ENCODE assay signal across 33 mouse cellular contexts in genomic region chr11:83616586-83616985, GRCm38 (mm10). TPM values are rescaled to one million over a fixed set of nuclear protein-coding genes. Genes with fewer than 3 reads are reported as not detected.
DNase-seq lines count a peak whose midpoint lies in the region; ATAC-seq and TF ChIP-seq lines count a peak whose summit lies in the region.
"Had no signal": no experiment of that assay in that cellular context is flagged by ENCODE, and none has a peak within 500 bp of the region (broad histone marks: within the 10 kb centered on the region; RNA-seq: fewer than 3 reads in every experiment).

No protein-coding gene starts in this region.

- peak; percentile 45 for DNase-seq in layer of hippocampus, adult 9-11 months
- no peak for DNase-seq in layer of hippocampus, postnatal 10 days (ENCODE audit: low spot score in 2 of 2)
- peak; percentile 15 for DNase-seq in MEL (ENCODE audit: low read depth, low spot score)
- no peak for DNase-seq in midbrain, embryonic 10.5 days (ENCODE audit: low spot score)
- DNase-seq in embryo, embryonic 10 days (ENCODE audit: low spot score) = no peak
- no peak for DNase-seq in adrenal gland, postnatal 36 days
- DNase-seq: adrenal gland, postnatal 14 days; cerebellum, adult 11-12 months; cerebellum, postnatal 10 days; embryo, embryonic 11 days; kidney, postnatal 36 days; left cerebral cortex, postnatal 4 days; lung, postnatal 10 days; right cerebral cortex, postnatal 14 days had no signal

- TF ChIP-seq CTCF in MEL (IDR thresholded peaks at IDR 0.05 in 2 of 3, conservative IDR thresholded peaks at IDR 0.05 in 1 of 3; ENCODE audit: control insufficient read depth in 1 of 3, insufficient read depth in 1 of 3, low read depth in 2 of 3, low read length in 3 of 3, poor library complexity in 1 of 3, severe bottlenecking in 1 of 3) = no peak

- H3K36me3 ChIP-seq in MEL (ENCODE audit: control insufficient read depth in 1 of 2, insufficient read depth in 2 of 2, low read length in 2 of 2) = no peaks in the 10 kb centered on the region
- H3K36me3 ChIP-seq in midbrain, embryonic 10.5 days = no peaks in the 10 kb centered on the region
- H3K36me3 ChIP-seq: heart, embryonic 10.5 days; hindbrain, embryonic 15.5 days; kidney, embryonic 15.5 days; limb, embryonic 15.5 days; liver, embryonic 15.5 days; midbrain, embryonic 12.5 days had no signal

- ATAC-seq in common myeloid progenitor, adult 5-6 weeks (replicated peaks; ENCODE audit: low read depth, poor library complexity, severe bottlenecking) = 0 out of 2 replicates have a peak, but pooled peaks have one; percentile 50
- peak; percentile 72; the same call in 1 of the 2 replicates for ATAC-seq in monocyte, adult 5-6 weeks (replicated peaks; ENCODE audit: insufficient number of reproducible peaks, low FRiP score, low TSS enrichment, poor library complexity, severe bottlenecking)
- ATAC-seq: forebrain, embryonic 13.5 days; intestine, embryonic 16.5 days had no signal

- no peak for TF ChIP-seq POLR2A in MEL (IDR thresholded peaks at IDR 0.05; ENCODE audit: control insufficient read depth in 1 of 2, insufficient read depth in 1 of 2, low read depth in 1 of 2, low read length in 2 of 2, poor library complexity in 1 of 2)

- H3K4me3 ChIP-seq in MEL (ENCODE audit: control insufficient read depth in 1 of 2, insufficient read depth in 1 of 2, low read depth in 2 of 2, low read length in 2 of 2) = no peak overlapping the region
- no peak overlapping the region for H3K4me3 ChIP-seq in midbrain, embryonic 10.5 days
- H3K4me3 ChIP-seq: forebrain, embryonic 13.5 days; heart, embryonic 10.5 days; hindbrain, embryonic 15.5 days; kidney, embryonic 15.5 days; limb, embryonic 15.5 days; liver, embryonic 15.5 days; midbrain, embryonic 12.5 days had no signal

- no peaks in the 10 kb centered on the region for H3K79me2 ChIP-seq in MEL (ENCODE audit: control insufficient read depth, insufficient read depth, low read length, poor library complexity)

- H3K9me3 ChIP-seq in MEL (replicated peaks; ENCODE audit: insufficient read depth, low read length) = no peaks in the 10 kb centered on the region
- no peaks in the 10 kb centered on the region for H3K9me3 ChIP-seq in midbrain, embryonic 10.5 days (replicated peaks)
- H3K9me3 ChIP-seq: forebrain, embryonic 13.5 days; heart, embryonic 10.5 days; hindbrain, embryonic 15.5 days; kidney, embryonic 15.5 days; limb, embryonic 15.5 days; liver, embryonic 15.5 days; midbrain, embryonic 12.5 days had no signal

- WGBS in midbrain, embryonic 10.5 days = 92% methylated on average over 1 of the region's 1 CpGs

- H3K9ac ChIP-seq in MEL (ENCODE audit: control insufficient read depth, low read depth, low read length, poor library complexity, severe bottlenecking) = no peak overlapping the region
- H3K9ac ChIP-seq: forebrain, embryonic 13.5 days; hindbrain, embryonic 15.5 days; kidney, embryonic 15.5 days; limb, embryonic 15.5 days; liver, embryonic 15.5 days; midbrain, embryonic 12.5 days had no signal

- H3K27ac ChIP-seq in MEL (ENCODE audit: control insufficient read depth, low read depth, low read length) = no peak overlapping the region
- H3K27ac ChIP-seq in midbrain, embryonic 10.5 days (replicated peaks) = no peak overlapping the region
- H3K27ac ChIP-seq: forebrain, embryonic 13.5 days; heart, embryonic 10.5 days; hindbrain, embryonic 15.5 days; kidney, embryonic 15.5 days; limb, embryonic 15.5 days; liver, embryonic 15.5 days; midbrain, embryonic 12.5 days had no signal

- no peak for TF ChIP-seq RAD21 in MEL (IDR thresholded peaks at IDR 0.05; ENCODE audit: low read depth, low read length)

- TF ChIP-seq EP300 in MEL (IDR thresholded peaks at IDR 0.05; ENCODE audit: low read depth in 1 of 2, low read length in 2 of 2) = no peak

- peaks cover 10 to 28% of the 10 kb centered on the region in 2 experiments for H3K27me3 ChIP-seq in MEL (ENCODE audit: control insufficient read depth in 1 of 2, insufficient read depth in 2 of 2, low read length in 2 of 2)
- H3K27me3 ChIP-seq in midbrain, embryonic 10.5 days (ENCODE audit: low read depth, poor library complexity, severe bottlenecking) = no peaks in the 10 kb centered on the region
- H3K27me3 ChIP-seq: forebrain, embryonic 13.5 days; hindbrain, embryonic 15.5 days; kidney, embryonic 15.5 days; limb, embryonic 15.5 days; liver, embryonic 15.5 days; midbrain, embryonic 12.5 days had no signal

- no peaks in the 10 kb centered on the region for H3K4me1 ChIP-seq in MEL (ENCODE audit: control insufficient read depth in 1 of 2, insufficient read depth in 2 of 2, low read length in 2 of 2)
- H3K4me1 ChIP-seq in midbrain, embryonic 10.5 days = peaks cover 4% of the 10 kb centered on the region; the same call in 1 of the 2 replicates
- H3K4me1 ChIP-seq: forebrain, embryonic 13.5 days; heart, embryonic 10.5 days; hindbrain, embryonic 15.5 days; kidney, embryonic 15.5 days; limb, embryonic 15.5 days; liver, embryonic 15.5 days; midbrain, embryonic 12.5 days had no signal

TF ChIP-seq in MEL, 35 proteins besides CTCF, POLR2A, EP300 and RAD21 (continues in another document):
- TF ChIP-seq MAZ (IDR thresholded peaks at IDR 0.05; ENCODE audit: low read depth, low read length) = no peak
- no peak for TF ChIP-seq NRF1 (IDR thresholded peaks at IDR 0.05; ENCODE audit: insufficient read depth, low read depth, low read length, poor library complexity, severe bottlenecking)
- no peak for TF ChIP-seq ETS1 (IDR thresholded peaks at IDR 0.05; ENCODE audit: low read depth, low read length)
- no peak for TF ChIP-seq UBTF (IDR thresholded peaks at IDR 0.05; ENCODE audit: borderline replicate concordance, insufficient read depth, low read depth, low read length)
- no peak for TF ChIP-seq USF2 (IDR thresholded peaks at IDR 0.05; ENCODE audit: borderline replicate concordance in 1 of 2, insufficient read depth in 1 of 2, low read depth in 1 of 2, low read length in 2 of 2)
- no peak for TF ChIP-seq MAFK (IDR thresholded peaks at IDR 0.05; ENCODE audit: borderline replicate concordance, low read depth, low read length)
- no peak for TF ChIP-seq MYC (IDR thresholded peaks at IDR 0.05; ENCODE audit: low read depth, low read length)
- TF ChIP-seq JUND (IDR thresholded peaks at IDR 0.05; ENCODE audit: low read depth, low read length) = no peak
- TF ChIP-seq NELFE (IDR thresholded peaks at IDR 0.05; ENCODE audit: low read depth, low read length) = no peak
- no peak for TF ChIP-seq GATA1 (IDR thresholded peaks at IDR 0.05; ENCODE audit: low read depth, low read length)
- TF ChIP-seq ZNF384 (IDR thresholded peaks at IDR 0.05; ENCODE audit: low read depth, low read length) = no peak
- no peak for TF ChIP-seq MEF2A (IDR thresholded peaks at IDR 0.05; ENCODE audit: extremely low read depth, insufficient replicate concordance, low read depth, low read length, poor library complexity, severe bottlenecking)
- TF ChIP-seq GABPA (IDR thresholded peaks at IDR 0.05; ENCODE audit: low read depth, low read length) = no peak
- no peak for TF ChIP-seq CHD2 (IDR thresholded peaks at IDR 0.05; ENCODE audit: low read length)

RNA-seq across cellular contexts. Expression of gene Ccl6, which starts 23.7 kb away (rescaled TPM):
- total RNA-seq in layer of hippocampus, postnatal 10 days (2021) = 1 to 10 TPM; 1.1 to 1.7 TPM
- total RNA-seq in MEL (2012; rRNA removed) = not detected in 2 replicates
- not detected for polyA plus RNA-seq in MEL (2012; ENCODE audit: insufficient read depth in 1 of 2, insufficient read length in 2 of 2, low read depth in 1 of 2, low replicate concordance in 2 of 2, missing spikeins in 1 of 2)
- total RNA-seq in common myeloid progenitor, adult 5-6 weeks (2017) = 1.8 and 2.1 TPM in 2 replicates
- total RNA-seq in monocyte, adult 5-6 weeks (2017) = 235 to 1,319 TPM (median 1,123 TPM) in 3 replicates
- 1.7 and 2.1 TPM in 2 replicates for polyA plus RNA-seq in midbrain, embryonic 10.5 days (2016; fragmentation: Nextera tagmentation; extraction: Ambion mirVana)
- total RNA-seq in adrenal gland, postnatal 36 days (2021) = 10 to 100 TPM; 11.4 to 30.4 TPM
- polyA plus RNA-seq: C2C12 had no signal

RNA-seq across cellular contexts. Expression of gene Rpl9-ps1, which starts 28.8 kb away (rescaled TPM):
- not detected for total RNA-seq in layer of hippocampus, postnatal 10 days (2021)
- total RNA-seq in MEL (2012; rRNA removed) = not detected in 2 replicates
- under 1 TPM in 1 of 2 experiments, not detected in 1; 0.26 TPM for polyA plus RNA-seq in MEL (2012; ENCODE audit: insufficient read depth in 1 of 2, insufficient read length in 2 of 2, low read depth in 1 of 2, low replicate concordance in 2 of 2, missing spikeins in 1 of 2)
- 1.2 and 3.2 TPM in 2 replicates for total RNA-seq in common myeloid progenitor, adult 5-6 weeks (2017)
- total RNA-seq in monocyte, adult 5-6 weeks (2017) = 1.3 TPM in 1 of 3 replicates, not detected in the others
- not detected in 2 replicates for polyA plus RNA-seq in midbrain, embryonic 10.5 days (2016; fragmentation: Nextera tagmentation; extraction: Ambion mirVana)
- total RNA-seq in adrenal gland, postnatal 36 days (2021) = not detected
- total RNA-seq: adrenal gland, postnatal 14 days; gastrocnemius, adult 18-20 months; gastrocnemius, postnatal 4 days; hematopoietic stem cell, adult 5-6 weeks; layer of hippocampus, adult 8-10 months; left cerebral cortex, adult 18-20 months; left cerebral cortex, postnatal 4 days had no signal
- polyA plus RNA-seq: C2C12; embryonic facial prominence, embryonic 14.5 days; forebrain, embryonic 13.5 days; heart, embryonic 10.5 days; heart, postnatal 0 days; hindbrain, embryonic 15.5 days; intestine, embryonic 16.5 days; kidney, embryonic 15.5 days; limb, embryonic 15.5 days; liver, embryonic 15.5 days; midbrain, embryonic 12.5 days; neural tube, embryonic 11.5 days had no signal

RNA-seq across cellular contexts. Expression of gene Ccl3, which starts 32.6 kb away (rescaled TPM):
- total RNA-seq in layer of hippocampus, postnatal 10 days (2021) = under 1 TPM in 1 of 2 experiments, not detected in 1; 0.62 TPM
- not detected in 2 replicates for total RNA-seq in MEL (2012; rRNA removed)
- not detected for polyA plus RNA-seq in MEL (2012; ENCODE audit: insufficient read depth in 1 of 2, insufficient read length in 2 of 2, low read depth in 1 of 2, low replicate concordance in 2 of 2, missing spikeins in 1 of 2)
- 183 and 212 TPM in 2 replicates for total RNA-seq in common myeloid progenitor, adult 5-6 weeks (2017)
- total RNA-seq in monocyte, adult 5-6 weeks (2017) = 448 to 606 TPM (median 547 TPM) in 3 replicates
- polyA plus RNA-seq in midbrain, embryonic 10.5 days (2016; fragmentation: Nextera tagmentation; extraction: Ambion mirVana) = 0.97 and 1.3 TPM in 2 replicates
- not detected for total RNA-seq in adrenal gland, postnatal 36 days (2021)
- total RNA-seq: adrenal gland, postnatal 14 days; gastrocnemius, adult 18-20 months; gastrocnemius, postnatal 4 days; left cerebral cortex, adult 18-20 months had no signal
- polyA plus RNA-seq: C2C12 had no signal

RNA-seq across cellular contexts. Expression of gene Ccl9, which starts 38.1 kb away (rescaled TPM):
- 1 to 10 TPM; 1.9 to 3.0 TPM for total RNA-seq in layer of hippocampus, postnatal 10 days (2021)
- total RNA-seq in MEL (2012; rRNA removed) = 0.33 and 0.62 TPM in 2 replicates
- 1 to 10 TPM in 1 of 2 experiments, not detected in 1; 1.7 TPM for polyA plus RNA-seq in MEL (2012; ENCODE audit: insufficient read depth in 1 of 2, insufficient read length in 2 of 2, low read depth in 1 of 2, low replicate concordance in 2 of 2, missing spikeins in 1 of 2)
- 81.3 and 91.6 TPM in 2 replicates for total RNA-seq in common myeloid progenitor, adult 5-6 weeks (2017)
- 98.1 to 442 TPM (median 354 TPM) in 3 replicates for total RNA-seq in monocyte, adult 5-6 weeks (2017)
- 1.2 and 1.4 TPM in 2 replicates for polyA plus RNA-seq in midbrain, embryonic 10.5 days (2016; fragmentation: Nextera tagmentation; extraction: Ambion mirVana)
- total RNA-seq in adrenal gland, postnatal 36 days (2021) = 10 to 100 TPM in 1 of 2 experiments, 1 to 10 TPM in 1; 4.7 to 13.1 TPM

RNA-seq across cellular contexts. Expression of gene Ccl4, which starts 45.8 kb away (rescaled TPM):
- total RNA-seq in layer of hippocampus, postnatal 10 days (2021) = not detected
- total RNA-seq in MEL (2012; rRNA removed) = not detected in 2 replicates
- not detected for polyA plus RNA-seq in MEL (2012; ENCODE audit: insufficient read depth in 1 of 2, insufficient read length in 2 of 2, low read depth in 1 of 2, low replicate concordance in 2 of 2, missing spikeins in 1 of 2)
- 55.0 and 99.0 TPM in 2 replicates for total RNA-seq in common myeloid progenitor, adult 5-6 weeks (2017)
- total RNA-seq in monocyte, adult 5-6 weeks (2017) = 523 to 801 TPM (median 669 TPM) in 3 replicates
- 0.57 TPM in 1 of 2 replicates, not detected in the other for polyA plus RNA-seq in midbrain, embryonic 10.5 days (2016; fragmentation: Nextera tagmentation; extraction: Ambion mirVana)
- total RNA-seq in adrenal gland, postnatal 36 days (2021) = under 1 TPM in 1 of 2 experiments, not detected in 1; 0.50 TPM
- total RNA-seq: adrenal gland, postnatal 14 days; gastrocnemius, adult 18-20 months; left cerebral cortex, adult 18-20 months; left cerebral cortex, postnatal 4 days had no signal
- polyA plus RNA-seq: C2C12; heart, embryonic 10.5 days had no signal

Comparison
In these comparisons a context has a peak if more than half of its experiments do, and no peak if none do; other contexts are left out.
1. DNase-seq: peak in layer of hippocampus, adult 9-11 months (single experiment) and MEL (single experiment); none in layer of hippocampus, postnatal 10 days (0 of 2), midbrain, embryonic 10.5 days (single experiment), embryo, embryonic 10 days (single experiment) and adrenal gland, postnatal 36 days (0 of 2).
2. RNA of gene Ccl3, which starts 32.6 kb away (total RNA-seq): 448 to 606 TPM in monocyte, adult 5-6 weeks and 183 to 212 TPM in common myeloid progenitor, adult 5-6 weeks; 0.62 TPM in layer of hippocampus, postnatal 10 days, not detected in adrenal gland, postnatal 36 days and not detected in MEL; every median in the first group is over 100 times any median in the second.